Mouse (Mus musculus) hindbrain, embryonic 15.5 days (tissue): Measurements from ENCODE around the gene Fgfr2. TPM values are rescaled to one million over a fixed set of nuclear protein-coding genes. Genes with fewer than 3 reads are reported as not detected.

Experiments used
- ATAC-seq: fragments of 200-750 bp; cut with Nextera tagmentation; 2 replicates; pipeline ENCODE4 v1.8.0; 2017; ENCODE audit warnings: low read depth, moderate number of reproducible peaks, moderate TSS enrichment; ENCODE audit not compliant: low FRiP score
- H3K27ac ChIP-seq: fragments of 300-500 bp; sonication (generic); replicated peaks from 2 replicates; pipeline ENCODE4 v1.5.1; 2015; ENCODE audit warnings: mild to moderate bottlenecking, inconsistent platforms
- H3K27me3 ChIP-seq: fragments of 300-500 bp; sonication (generic); 2 replicates; pipeline ENCODE4 v1.6.1; 2015; ENCODE audit warnings: control low read depth, inconsistent platforms
- H3K36me3 ChIP-seq: fragments of 300-500 bp; sonication (generic); 2 replicates; pipeline ENCODE4 v1.6.1; 2015; ENCODE audit warnings: control low read depth, inconsistent platforms
- H3K4me1 ChIP-seq: fragments of 300-500 bp; sonication (generic); replicated peaks from 2 replicates; pipeline ENCODE4 v1.6.1; 2015; ENCODE audit warnings: control low read depth, inconsistent platforms
- H3K4me2 ChIP-seq: fragments of 300-500 bp; sonication (generic); 2 replicates; pipeline ENCODE4 v1.6.1; 2015; ENCODE audit warnings: moderate library complexity, mild to moderate bottlenecking, inconsistent platforms
- H3K4me3 ChIP-seq: fragments of 300-500 bp; sonication (generic); 2 replicates; pipeline ENCODE4 v1.5.1; 2015; ENCODE audit warnings: mild to moderate bottlenecking, inconsistent platforms
- H3K9ac ChIP-seq: fragments of 300-500 bp; sonication (generic); 2 replicates; pipeline ENCODE4 v1.6.1; 2015; ENCODE audit warnings: inconsistent platforms
- H3K9me3 ChIP-seq: fragments of 300-500 bp; sonication (generic); 2 replicates; pipeline ENCODE4 v1.6.1; 2016; ENCODE audit warnings: control low read depth, inconsistent platforms
- WGBS: fragments of 180-500 bp; shearing (Covaris S2); methylation state at CpG from one replicate; pipeline ENCODE4 v1.1.7; 2015; 5-methylcytosine and 5-hydroxymethylcytosine counted together
- polyA plus RNA-seq: library from polyadenylated mRNA; unstranded; fragments of >200 nt; fragmentation: Nextera tagmentation; extraction: Ambion mirVana; gene quantifications from 2 replicates; pipeline ENCODE4 v1.2.1, GENCODE M21; 2015

The Fgfr2 gene
- polyA plus RNA-seq, 1 experiment from 2014 or later = 28.5 TPM

- ATAC-seq = no peak
- Histone ChIP-seq H3K27ac (no peak within 1 kb of the TSS), H3K27me3 (no peaks in the 10 kb centered on the region), H3K4me1 (no peaks in the 10 kb centered on the region), H3K4me2 (no peak within 1 kb of the TSS), H3K9ac (no peak within 1 kb of the TSS), H3K4me3 (no peak within 1 kb of the TSS), H3K9me3 (no peaks in the 10 kb centered on the region), H3K36me3 (no peaks in the 10 kb centered on the region)
- 89% methylated on average over 5 of the region's 5 CpGs for WGBS
These were observed 2091.4 kb downstream of the Fgfr2 start, which contains the start of gene Dmbt1 for GRCm38 (mm10) chr7:131031755-131032154. Dmbt1 (plus strand) TSS chr7:131032053.

GRCm38 (mm10) chr7:131027557-131027956 is 2095.6 kb downstream of the Fgfr2 start:
- H3K36me3 ChIP-seq = no peaks in the 10 kb centered on the region
- H3K9ac ChIP-seq = no peak overlapping the region
- no peak for ATAC-seq
- no peaks in the 10 kb centered on the region for H3K9me3 ChIP-seq
- no peaks in the 10 kb centered on the region for H3K27me3 ChIP-seq
- H3K4me3 ChIP-seq = no peak overlapping the region
- no peak overlapping the region for H3K27ac ChIP-seq
- 73% methylated on average over 1 of the region's 1 CpGs for WGBS
- no peak overlapping the region for H3K4me2 ChIP-seq
- H3K4me1 ChIP-seq = no peaks in the 10 kb centered on the region

GRCm38 (mm10) chr7:131024807-131025206 is 2098.3 kb downstream of the Fgfr2 start:
- Histone ChIP-seq H3K9me3 (no peaks in the 10 kb centered on the region), H3K4me1 (no peaks in the 10 kb centered on the region), H3K4me2 (no peak overlapping the region), H3K9ac (no peak overlapping the region), H3K36me3 (no peaks in the 10 kb centered on the region), H3K27ac (no peak overlapping the region), H3K27me3 (no peaks in the 10 kb centered on the region), H3K4me3 (no peak overlapping the region)
- ATAC-seq = no peak
- WGBS = 90% methylated on average over 1 of the region's 1 CpGs

GRCm38 (mm10) chr7:131019181-131019580 is 2104.0 kb downstream of the Fgfr2 start:
- Histone ChIP-seq H3K9ac (no peak overlapping the region), H3K9me3 (0 out of 2 replicates have a peak, but pooled peaks cover 4% of the 10 kb centered on the region), H3K4me1 (no peaks in the 10 kb centered on the region), H3K4me2 (no peak overlapping the region), H3K36me3 (no peaks in the 10 kb centered on the region), H3K27me3 (no peaks in the 10 kb centered on the region), H3K4me3 (no peak overlapping the region), H3K27ac (no peak overlapping the region)
- 84% methylated on average over 2 of the region's 2 CpGs for WGBS
- no peak for ATAC-seq

- 0 out of 2 replicates have a peak, but pooled peaks cover 1% of the 10 kb centered on the region for H3K9me3 ChIP-seq
- no peaks in the 10 kb centered on the region for H3K36me3 ChIP-seq
- no peak overlapping the region for H3K9ac ChIP-seq
- no peak overlapping the region for H3K4me3 ChIP-seq
- H3K27ac ChIP-seq = no peak overlapping the region
- 82% methylated on average over 1 of the region's 1 CpGs for WGBS
- H3K27me3 ChIP-seq = no peaks in the 10 kb centered on the region
- no peak for ATAC-seq
- H3K4me2 ChIP-seq = no peak overlapping the region
- H3K4me1 ChIP-seq = no peaks in the 10 kb centered on the region
These were observed 2111.2 kb downstream of the Fgfr2 start for GRCm38 (mm10) chr7:131011901-131012300.

GRCm38 (mm10) chr7:131009178-131009577 is 2114.0 kb downstream of the Fgfr2 start:
- Histone ChIP-seq H3K9me3 (no peaks in the 10 kb centered on the region), H3K27me3 (no peaks in the 10 kb centered on the region), H3K36me3 (no peaks in the 10 kb centered on the region), H3K9ac (no peak overlapping the region), H3K27ac (no peak overlapping the region), H3K4me1 (no peaks in the 10 kb centered on the region), H3K4me3 (no peak overlapping the region), H3K4me2 (no peak overlapping the region)
- 89% methylated on average over 5 of the region's 5 CpGs for WGBS
- ATAC-seq = no peak

GRCm38 (mm10) chr7:131007221-131007620 is 2115.9 kb downstream of the Fgfr2 start:
- Histone ChIP-seq H3K27ac (no peak overlapping the region), H3K4me2 (no peak overlapping the region), H3K9ac (no peak overlapping the region), H3K4me1 (no peaks in the 10 kb centered on the region), H3K9me3 (no peaks in the 10 kb centered on the region), H3K4me3 (no peak overlapping the region), H3K27me3 (no peaks in the 10 kb centered on the region), H3K36me3 (no peaks in the 10 kb centered on the region)
- 92% methylated on average over 2 of the region's 2 CpGs for WGBS
- no peak for ATAC-seq

GRCm38 (mm10) chr7:131004071-131004470 is 2119.1 kb downstream of the Fgfr2 start:
- Histone ChIP-seq H3K9me3 (no peaks in the 10 kb centered on the region), H3K36me3 (no peaks in the 10 kb centered on the region), H3K4me1 (no peaks in the 10 kb centered on the region), H3K27ac (no peak overlapping the region), H3K27me3 (no peaks in the 10 kb centered on the region), H3K4me2 (no peak overlapping the region), H3K9ac (no peak overlapping the region), H3K4me3 (no peak overlapping the region)
- no peak for ATAC-seq
- 88% methylated on average over 5 of the region's 5 CpGs for WGBS

GRCm38 (mm10) chr7:131001976-131002726 is 2121.0 kb downstream of the Fgfr2 start:
- H3K9me3 ChIP-seq = no peaks in the 10 kb centered on the region
- WGBS = 87% methylated on average over 12 of the region's 12 CpGs
- no peaks in the 10 kb centered on the region for H3K36me3 ChIP-seq

GRCm38 (mm10) chr7:130993907-130994306 is 2129.2 kb downstream of the Fgfr2 start:
- ATAC-seq = no peak
- H3K9ac ChIP-seq = no peak overlapping the region
- H3K4me1 ChIP-seq = no peaks in the 10 kb centered on the region
- H3K27ac ChIP-seq = no peak overlapping the region
- H3K4me2 ChIP-seq = no peak overlapping the region
- H3K4me3 ChIP-seq = no peak overlapping the region
- no peaks in the 10 kb centered on the region for H3K36me3 ChIP-seq
- 58% methylated on average over 8 of the region's 8 CpGs for WGBS
- H3K27me3 ChIP-seq = no peaks in the 10 kb centered on the region
- H3K9me3 ChIP-seq = no peaks in the 10 kb centered on the region

More at GRCm38 (mm10) chr7:131001976-131002726, 2121.0 kb downstream of the Fgfr2 start:
- H3K27ac ChIP-seq = no peak overlapping the region
- H3K4me3 ChIP-seq = no peak overlapping the region
- no peaks in the 10 kb centered on the region for H3K27me3 ChIP-seq
- H3K4me1 ChIP-seq = no peaks in the 10 kb centered on the region
- ATAC-seq = no peak
- H3K9ac ChIP-seq = no peak overlapping the region
- H3K4me2 ChIP-seq = no peak overlapping the region

- Histone ChIP-seq H3K4me3 (no peak overlapping the region), H3K4me1 (no peaks in the 10 kb centered on the region), H3K4me2 (no peak overlapping the region), H3K9me3 (no peaks in the 10 kb centered on the region), H3K36me3 (no peaks in the 10 kb centered on the region), H3K27ac (no peak overlapping the region), H3K9ac (no peak overlapping the region), H3K27me3 (no peaks in the 10 kb centered on the region)
- 90% methylated on average over 13 of the region's 13 CpGs for WGBS
- no peak for ATAC-seq
These were observed 2131.9 kb downstream of the Fgfr2 start for GRCm38 (mm10) chr7:130991174-130991789.

GRCm38 (mm10) chr7:130989371-130989770 is 2133.8 kb downstream of the Fgfr2 start:
- Histone ChIP-seq H3K4me1 (no peaks in the 10 kb centered on the region), H3K9me3 (no peaks in the 10 kb centered on the region), H3K27me3 (no peaks in the 10 kb centered on the region), H3K4me3 (no peak overlapping the region), H3K9ac (no peak overlapping the region), H3K4me2 (no peak overlapping the region), H3K27ac (no peak overlapping the region), H3K36me3 (no peaks in the 10 kb centered on the region)
- WGBS = 53% methylated on average over 3 of the region's 3 CpGs
- ATAC-seq = no peak
